Mouse (Mus musculus): ENCODE results near the gene Styk1.

DNA sequence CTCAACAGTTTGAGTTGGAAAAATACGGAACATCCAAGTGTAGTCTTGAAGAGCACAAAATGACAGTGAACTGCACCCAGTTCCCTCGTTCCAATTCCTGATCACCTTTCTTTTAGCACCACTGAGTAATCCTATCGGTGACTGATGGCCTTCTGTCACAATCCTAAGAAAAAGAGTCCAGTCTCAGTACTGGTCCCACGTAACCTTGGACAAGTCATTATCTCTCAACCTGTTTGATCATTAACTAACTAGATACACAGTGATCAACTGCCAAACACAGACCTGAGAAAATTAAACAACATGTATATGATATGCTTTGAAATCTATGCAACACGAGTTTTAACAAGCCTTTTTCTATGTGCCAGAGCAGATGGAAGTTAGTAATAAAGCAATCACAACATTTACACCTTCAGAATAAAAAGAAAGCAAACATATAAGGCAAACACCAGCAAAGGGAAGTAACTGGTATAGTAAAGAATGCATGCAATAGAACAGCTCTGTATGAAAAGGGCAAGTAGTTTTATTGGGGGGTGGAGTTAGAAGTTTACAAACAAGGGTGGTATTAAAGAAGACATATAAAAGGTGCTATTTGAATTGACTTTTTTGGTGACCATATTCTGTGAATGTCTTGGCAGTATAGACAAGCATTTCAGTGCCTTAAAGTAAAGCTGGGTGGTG is 58.8 kb downstream of the Styk1 start:
- TF ChIP-seq CTCF (IDR thresholded peaks at IDR 0.05; ENCODE audit: low read depth) (no peak), EP300 (IDR thresholded peaks at IDR 0.05; ENCODE audit: low read depth) (no peak)
